Mouse (Mus musculus): Measurements from ENCODE around the gene Rdx.

DNA sequence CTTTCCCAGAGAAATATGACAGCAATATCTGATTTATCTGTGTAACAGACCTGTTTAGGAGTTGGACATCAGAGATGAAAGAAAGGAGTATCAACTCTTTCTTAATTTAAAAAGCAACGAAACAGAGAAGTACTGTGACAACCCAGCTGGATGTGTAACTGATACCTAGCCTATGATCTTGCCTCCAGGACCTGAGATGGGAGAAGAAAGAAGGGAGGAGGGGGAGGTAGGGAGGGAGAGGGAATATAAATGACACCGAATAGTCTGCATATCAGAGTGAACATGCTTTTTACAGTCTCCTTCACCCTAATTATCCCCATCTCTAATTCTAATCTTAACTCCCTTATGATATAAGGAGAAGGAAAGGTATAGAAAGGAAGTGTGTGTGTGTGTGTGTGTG, 29.1 kb upstream of the Rdx start:
- TF ChIP-seq CTCF (IDR thresholded peaks at IDR 0.05; ENCODE audit: control insufficient read depth, insufficient read depth, insufficient replicate concordance, low read depth, low read length) (no peak), POLR2A (IDR thresholded peaks at IDR 0.05; ENCODE audit: control insufficient read depth, low read depth, low read length) (no peak)
